Mouse (Mus musculus) olfactory bulb, adult 2 months (tissue): ENCODE results near the gene Gpatch8.

Source experiments
- CTCF ChIP-seq: fragments of 200-500 bp; IDR thresholded peaks from 2 replicates; pipeline ENCODE4 v1.5.1; 2012; ENCODE audit warnings: low read depth, mild to moderate bottlenecking, low read length, moderate library complexity; ENCODE audit not compliant: insufficient read depth
- POLR2A ChIP-seq: fragments of 200-500 bp; IDR thresholded peaks from 2 replicates; pipeline ENCODE4 v1.6.1; 2012; ENCODE audit warnings: mild to moderate bottlenecking, low read depth, low read length, moderate library complexity; ENCODE audit not compliant: insufficient read depth

GRCm38 (mm10) chr11:102558704-102559103 lies 2.5 kb upstream of the Gpatch8 start:
- no peak for TF ChIP-seq CTCF
- no peak for TF ChIP-seq POLR2A
